Mouse (Mus musculus) erythroblast, embryonic 14.5 days (primary cell): ENCODE measurements around the gene Sdsl. TPM values are rescaled to one million over a fixed set of nuclear protein-coding genes. Genes with fewer than 3 reads are reported as not detected.

Experiments
- H3K27me3 ChIP-seq: 2 replicates; pipeline ENCODE4 v1.6.1; 2012; ENCODE audit warnings: inconsistent platforms; ENCODE audit not compliant: control insufficient read depth
- H3K36me3 ChIP-seq: 2 replicates; pipeline ENCODE4 v1.6.1; 2012; ENCODE audit warnings: mild to moderate bottlenecking, inconsistent platforms; ENCODE audit not compliant: control insufficient read depth
- H3K4me1 ChIP-seq: 2 replicates; pipeline ENCODE4 v1.6.1; 2012; ENCODE audit warnings: inconsistent platforms; ENCODE audit not compliant: control insufficient read depth
- H3K4me3 ChIP-seq: replicated peaks from 2 replicates; pipeline ENCODE3; 2012; ENCODE audit warnings: moderate library complexity, mild to moderate bottlenecking, inconsistent platforms
- H3K9me3 ChIP-seq: 2 replicates; pipeline ENCODE4 v1.6.1; 2012; ENCODE audit warnings: low read length, inconsistent platforms, mixed read lengths; ENCODE audit not compliant: control insufficient read depth
- GATA1 ChIP-seq: IDR thresholded peaks from 2 replicates; pipeline ENCODE4 v1.6.1; 2012; ENCODE audit warnings: low read length, inconsistent platforms, mixed read lengths
- TAL1 ChIP-seq: IDR thresholded peaks from 3 replicates; pipeline ENCODE4 v1.6.1; 2012; ENCODE audit warnings: low read length, inconsistent platforms, mixed read lengths
- polyA plus RNA-seq: library from polyadenylated mRNA; stranded (reverse); fragments of >175 nt; gene quantifications from 2 replicates; pipeline ENCODE4 v1.2.3, GENCODE M21; 2012

Sdsl gene
- polyA plus RNA-seq, 1 experiment: not detected

- Histone ChIP-seq H3K4me1 (no peaks in the 10 kb centered on the region), H3K36me3 (no peaks in the 10 kb centered on the region), H3K4me3 (no peak overlapping the region), H3K27me3 (peaks cover 100% of the 10 kb centered on the region), H3K9me3 (no peaks in the 10 kb centered on the region; the same call in 1 of the 2 replicates)
- TF ChIP-seq TAL1 (no peak), GATA1 (no peak)
Observed at GRCm38 (mm10) chr5:120435006-120435681, 37.5 kb downstream of the Sdsl start.

GRCm38 (mm10) chr5:120434231-120434735 lies 38.3 kb downstream of the Sdsl start:
- TF ChIP-seq TAL1: no peak
- TF ChIP-seq GATA1: no peak
- Histone ChIP-seq H3K27me3 (peaks cover 100% of the 10 kb centered on the region), H3K4me1 (no peaks in the 10 kb centered on the region), H3K4me3 (no peak overlapping the region), H3K36me3 (no peaks in the 10 kb centered on the region), H3K9me3 (no peaks in the 10 kb centered on the region)

GRCm38 (mm10) chr5:120433135-120433760 lies 39.4 kb downstream of the Sdsl start:
- Histone ChIP-seq H3K9me3 (no peaks in the 10 kb centered on the region), H3K27me3 (peaks cover 100% of the 10 kb centered on the region), H3K4me3 (no peak overlapping the region), H3K4me1 (no peaks in the 10 kb centered on the region), H3K36me3 (no peaks in the 10 kb centered on the region)
- TF ChIP-seq TAL1 (no peak), GATA1 (no peak)

- Histone ChIP-seq H3K4me3 (no peak overlapping the region), H3K9me3 (no peaks in the 10 kb centered on the region), H3K4me1 (no peaks in the 10 kb centered on the region), H3K27me3 (peaks cover 100% of the 10 kb centered on the region), H3K36me3 (no peaks in the 10 kb centered on the region)
- TF ChIP-seq TAL1 (no peak), GATA1 (no peak)
Observed at GRCm38 (mm10) chr5:120432486-120433015, 40.1 kb downstream of the Sdsl start.

GRCm38 (mm10) chr5:120431649-120432485 lies 40.7 kb downstream of the Sdsl start, which contains the start of gene Lhx5:
Gene Lhx5, plus strand, starts transcription at chr5:120431699.
- Histone ChIP-seq H3K27me3 (peaks cover 100% of the 10 kb centered on the region), H3K36me3 (no peaks in the 10 kb centered on the region), H3K4me1 (no peaks in the 10 kb centered on the region), H3K4me3 (no peak within 1 kb of the TSS), H3K9me3 (no peaks in the 10 kb centered on the region)
- TF ChIP-seq TAL1 (no peak), GATA1 (no peak)

- TF ChIP-seq GATA1 (no peak), TAL1 (no peak)
- Histone ChIP-seq H3K27me3 (peaks cover 100% of the 10 kb centered on the region), H3K4me1 (no peaks in the 10 kb centered on the region)
Observed at GRCm38 (mm10) chr5:120431001-120431583, 41.5 kb downstream of the Sdsl start.

GRCm38 (mm10) chr5:120429692-120430091 lies 42.9 kb downstream of the Sdsl start:
- Histone ChIP-seq H3K36me3 (no peaks in the 10 kb centered on the region), H3K4me1 (no peaks in the 10 kb centered on the region), H3K9me3 (no peaks in the 10 kb centered on the region), H3K27me3 (peaks cover 100% of the 10 kb centered on the region), H3K4me3 (no peak overlapping the region)
- TF ChIP-seq GATA1 (no peak), TAL1 (no peak)

More at GRCm38 (mm10) chr5:120431001-120431583, 41.5 kb downstream of the Sdsl start:
- H3K9me3 ChIP-seq: no peaks in the 10 kb centered on the region
- no peak overlapping the region for H3K4me3 ChIP-seq
- no peaks in the 10 kb centered on the region for H3K36me3 ChIP-seq

- H3K9me3 ChIP-seq: no peaks in the 10 kb centered on the region
- H3K4me1 ChIP-seq: no peaks in the 10 kb centered on the region
- no peak overlapping the region for H3K4me3 ChIP-seq
- peaks cover 100% of the 10 kb centered on the region for H3K27me3 ChIP-seq
- no peak for TF ChIP-seq GATA1
- TF ChIP-seq TAL1: no peak
- no peaks in the 10 kb centered on the region for H3K36me3 ChIP-seq
Observed at GRCm38 (mm10) chr5:120428990-120429389, 43.6 kb downstream of the Sdsl start.
